Mouse (Mus musculus) ES-Bruce4 (cell line): Measurements from ENCODE around the gene Mbl1.

Experiments used
- CTCF ChIP-seq: IDR thresholded peaks from one replicate; pipeline ENCODE4 v1.8.1; 2011; ENCODE audit warnings: low read depth, low read length
- EP300 ChIP-seq: IDR thresholded peaks from 2 replicates; pipeline ENCODE4 v1.6.1; 2011; ENCODE audit warnings: low read depth, low read length; ENCODE audit not compliant: insufficient read depth
- POLR2A ChIP-seq: IDR thresholded peaks from one replicate; pipeline ENCODE4 v1.8.1; 2011; ENCODE audit warnings: low read length; ENCODE audit not compliant: insufficient read depth

GRCm38 (mm10) chr14:41147356-41147755, 3.9 kb upstream of the Mbl1 start:
- TF ChIP-seq CTCF (no peak), EP300 (no peak), POLR2A (no peak)
